Mouse (Mus musculus): ENCODE data around the gene Foxf2. TPM values are rescaled to one million over a fixed set of nuclear protein-coding genes. Genes with fewer than 3 reads are reported as not detected.

Foxf2 gene
- polyA plus RNA-seq, 2 experiments from 2014 or later: not detected

Other genes with a start within 250 kb of the Foxf2 start
- gene Foxq1, start 69.7 kb upstream of the Foxf2 start, polyA plus RNA-seq (2017; shearing (Covaris generic)): not detected
- not detected for gene A530084C06Rik, start 66.5 kb upstream of the Foxf2 start, polyA plus RNA-seq (2017; shearing (Covaris generic))
- not detected for gene Foxc1, start 180.8 kb downstream of the Foxf2 start, polyA plus RNA-seq (2017; shearing (Covaris generic))

Data from CD4-positive, CD25-positive, alpha-beta regulatory T cell, adult 4 months (primary cell).